Mouse (Mus musculus) mesoderm, embryonic 11.5 days (tissue): Measurements from ENCODE around the gene Nrxn3.

Experiments
- DNase-seq: peaks from one replicate; pipeline ENCODE4 v3.0.0-alpha.2; 2012; ENCODE audit warnings: low read depth, low spot score

Gene Nrxn3

GRCm38 (mm10) chr12:89699469-89699868 lies 976.8 kb downstream of the Nrxn3 start:
- no peak for DNase-seq

- DNase-seq, result no peak
These were observed 978.3 kb downstream of the Nrxn3 start for GRCm38 (mm10) chr12:89700937-89701458.

- no peak for DNase-seq
These were observed 980.3 kb downstream of the Nrxn3 start for GRCm38 (mm10) chr12:89702931-89703330.

- no peak for DNase-seq
These were observed 985.2 kb downstream of the Nrxn3 start for GRCm38 (mm10) chr12:89707913-89708312.

GRCm38 (mm10) chr12:89710459-89710858 lies 987.8 kb downstream of the Nrxn3 start:
- DNase-seq, result no peak

- no peak for DNase-seq
These were observed 989.1 kb downstream of the Nrxn3 start for GRCm38 (mm10) chr12:89711791-89712190.

GRCm38 (mm10) chr12:89719194-89720080 lies 996.8 kb downstream of the Nrxn3 start:
- DNase-seq, result no peak

- no peak for DNase-seq
These were observed 998.3 kb downstream of the Nrxn3 start for GRCm38 (mm10) chr12:89720945-89721344.

- no peak for DNase-seq
These were observed 999.8 kb downstream of the Nrxn3 start for GRCm38 (mm10) chr12:89722462-89722861.

GRCm38 (mm10) chr12:89724048-89724447 lies 1001.4 kb downstream of the Nrxn3 start:
- no peak for DNase-seq

- no peak for DNase-seq
These were observed 1019.6 kb downstream of the Nrxn3 start for GRCm38 (mm10) chr12:89742326-89742725.

GRCm38 (mm10) chr12:89742796-89743195 lies 1020.1 kb downstream of the Nrxn3 start:
- no peak for DNase-seq

GRCm38 (mm10) chr12:89764191-89765082 lies 1041.8 kb downstream of the Nrxn3 start:
- DNase-seq, result peak; percentile 34

- no peak for DNase-seq
These were observed 1042.5 kb downstream of the Nrxn3 start for GRCm38 (mm10) chr12:89765179-89765578.

- DNase-seq, result no peak
These were observed 1066.1 kb downstream of the Nrxn3 start for GRCm38 (mm10) chr12:89788794-89789193.

GRCm38 (mm10) chr12:89789981-89790380 lies 1067.3 kb downstream of the Nrxn3 start:
- DNase-seq, result no peak

GRCm38 (mm10) chr12:89791829-89792228 lies 1069.2 kb downstream of the Nrxn3 start:
- no peak for DNase-seq

GRCm38 (mm10) chr12:89794741-89795140 lies 1072.1 kb downstream of the Nrxn3 start:
- no peak for DNase-seq

GRCm38 (mm10) chr12:89808217-89808616 lies 1085.5 kb downstream of the Nrxn3 start:
- peak; percentile 49 for DNase-seq

GRCm38 (mm10) chr12:89810146-89810545 lies 1087.5 kb downstream of the Nrxn3 start:
- DNase-seq, result no peak

- DNase-seq, result peak; percentile 89
These were observed 1089.3 kb downstream of the Nrxn3 start for GRCm38 (mm10) chr12:89811815-89812549.
